Mouse (Mus musculus) left cerebral cortex, postnatal 14 days (tissue): ENCODE measurements around the gene 1700030J22Rik. TPM values are rescaled to one million over a fixed set of nuclear protein-coding genes. Genes with fewer than 3 reads are reported as not detected.

Experiments
- DNase-seq, 2 experiments: peaks; one replicate each; pipeline ENCODE4 v3.0.0; 2021 to 2022; ENCODE audit warnings: low spot score in 2 of 2, mixed read lengths in 1 of 2
- intact Hi-C: fragments of 180-260 bp; cut with DNase I; formaldehyde crosslinking; loops from one replicate; pipeline ENCODE4 v1.15.1; 2025
- long read RNA-seq, 2 experiments: library from polyadenylated mRNA; stranded (forward); transcript quantifications; one replicate each; pipeline ENCODE4 v2.0.0; 2021
- total RNA-seq, 2 experiments: library from RNA; stranded (reverse); gene quantifications; 2 replicates each; pipeline ENCODE4 v1.2.3; 2021

Gene 1700030J22Rik
- total RNA-seq, result 10 to 100 TPM; 13.8 to 14.7 TPM
- long read RNA-seq, experiment 1, partial matches to known transcripts, result 2 of 6 reads
- long read RNA-seq, experiment 1, other reads (novel, unspliced or antisense), result 3 of 6 reads
- long read RNA-seq, experiment 2, partial matches to known transcripts, result 0 of 5 reads
- long read RNA-seq, experiment 2, other reads (novel, unspliced or antisense), result 2 of 5 reads

DNA sequence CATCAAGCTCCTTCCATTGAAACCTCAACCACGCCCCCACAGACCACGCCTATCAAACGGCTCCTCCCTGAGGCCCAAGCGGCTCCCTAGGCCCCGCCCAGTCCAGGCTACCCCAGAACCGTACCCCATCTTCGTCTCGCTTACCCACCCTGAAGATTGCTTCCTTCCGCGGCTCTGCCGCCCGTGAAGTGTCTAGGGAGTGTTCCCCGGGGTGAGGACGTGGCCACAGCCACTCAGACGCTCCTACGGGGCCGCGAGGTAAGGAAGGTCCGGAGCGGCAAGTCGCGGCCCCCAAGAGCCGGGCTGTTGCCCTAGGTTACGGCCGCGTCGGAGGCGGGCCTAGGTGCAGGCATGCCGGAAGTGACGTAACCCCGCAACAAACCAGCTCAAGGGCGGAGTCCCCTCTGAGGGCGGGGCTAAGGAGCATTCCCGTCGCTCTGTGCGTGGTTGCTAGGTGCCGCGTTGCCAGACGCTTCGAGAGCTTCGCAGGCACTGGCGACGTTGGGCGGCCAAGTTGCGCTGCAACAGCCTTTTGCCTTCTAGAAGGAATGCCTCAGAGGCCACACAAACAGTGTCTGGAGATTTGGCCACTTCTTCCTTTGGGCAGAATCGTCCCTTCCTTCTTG lies at the start of gene 1700030J22Rik:
TSS of gene 1700030J22Rik (minus strand) at position 329 of the 626 bp plus-strand sequence.
- peak; percentile 98 to 99 for DNase-seq
- intact Hi-C loops, result loop anchor here (2.0 kb wide), 1 partner anchor 36 kb away; the partner anchor contains the start of gene Atmin

DNA sequence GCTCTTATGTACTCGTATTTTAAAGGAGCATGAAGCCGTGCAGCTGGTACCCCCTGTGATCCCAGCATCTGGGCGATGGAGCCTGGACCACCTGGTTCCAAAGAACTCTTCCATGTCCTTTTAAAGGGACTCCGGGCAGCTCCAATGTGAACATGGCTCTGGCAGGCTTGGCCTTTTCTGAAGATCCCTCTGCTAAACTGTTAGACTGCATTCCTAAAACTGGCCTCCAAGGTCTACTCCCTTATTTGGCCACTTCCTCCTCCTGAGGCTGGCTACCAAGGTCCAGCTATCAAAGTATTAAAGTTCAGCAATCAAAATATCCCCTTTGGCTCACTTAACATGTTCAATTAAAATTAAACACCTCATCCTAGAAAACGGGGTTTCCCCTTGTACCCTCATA lies 48.8 kb upstream of the 1700030J22Rik start:
- DNase-seq, result no peak
- intact Hi-C loops, result no loop called here

DNA sequence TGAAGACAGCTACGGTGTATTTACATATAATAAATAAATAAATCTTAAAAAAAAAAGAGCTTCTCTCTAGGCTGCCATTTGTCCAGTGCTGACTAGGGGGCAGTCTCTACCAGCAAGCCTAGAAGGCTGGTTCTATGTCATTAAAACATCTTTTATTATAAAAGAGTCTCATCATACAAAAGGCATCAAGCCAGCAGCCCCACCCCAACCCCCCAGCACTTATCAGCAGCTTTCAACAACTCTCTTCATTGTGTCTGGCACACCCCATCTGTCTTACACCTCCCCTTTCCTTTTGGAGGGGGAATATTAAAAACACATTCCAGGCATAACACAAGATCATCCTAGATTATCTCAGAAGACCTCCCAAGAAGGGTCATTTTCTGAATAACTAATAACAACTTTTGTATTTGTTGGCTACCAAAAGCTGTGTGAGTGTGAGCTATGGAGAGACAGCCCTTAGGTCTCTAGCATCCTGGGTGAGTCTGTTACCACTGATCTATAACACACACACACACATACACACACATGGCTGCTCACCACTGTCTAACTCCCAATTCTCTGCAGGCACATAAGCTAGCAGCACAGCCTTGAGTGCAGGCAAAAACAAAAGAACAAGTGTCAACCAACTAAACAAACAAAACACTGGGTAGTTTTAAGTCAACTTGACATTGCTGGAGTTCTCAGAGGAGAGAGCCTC lies 43.7 kb upstream of the 1700030J22Rik start:
- peak in 1 of 2 experiments; percentile 34 for DNase-seq
- intact Hi-C loops, result no loop called here

DNA sequence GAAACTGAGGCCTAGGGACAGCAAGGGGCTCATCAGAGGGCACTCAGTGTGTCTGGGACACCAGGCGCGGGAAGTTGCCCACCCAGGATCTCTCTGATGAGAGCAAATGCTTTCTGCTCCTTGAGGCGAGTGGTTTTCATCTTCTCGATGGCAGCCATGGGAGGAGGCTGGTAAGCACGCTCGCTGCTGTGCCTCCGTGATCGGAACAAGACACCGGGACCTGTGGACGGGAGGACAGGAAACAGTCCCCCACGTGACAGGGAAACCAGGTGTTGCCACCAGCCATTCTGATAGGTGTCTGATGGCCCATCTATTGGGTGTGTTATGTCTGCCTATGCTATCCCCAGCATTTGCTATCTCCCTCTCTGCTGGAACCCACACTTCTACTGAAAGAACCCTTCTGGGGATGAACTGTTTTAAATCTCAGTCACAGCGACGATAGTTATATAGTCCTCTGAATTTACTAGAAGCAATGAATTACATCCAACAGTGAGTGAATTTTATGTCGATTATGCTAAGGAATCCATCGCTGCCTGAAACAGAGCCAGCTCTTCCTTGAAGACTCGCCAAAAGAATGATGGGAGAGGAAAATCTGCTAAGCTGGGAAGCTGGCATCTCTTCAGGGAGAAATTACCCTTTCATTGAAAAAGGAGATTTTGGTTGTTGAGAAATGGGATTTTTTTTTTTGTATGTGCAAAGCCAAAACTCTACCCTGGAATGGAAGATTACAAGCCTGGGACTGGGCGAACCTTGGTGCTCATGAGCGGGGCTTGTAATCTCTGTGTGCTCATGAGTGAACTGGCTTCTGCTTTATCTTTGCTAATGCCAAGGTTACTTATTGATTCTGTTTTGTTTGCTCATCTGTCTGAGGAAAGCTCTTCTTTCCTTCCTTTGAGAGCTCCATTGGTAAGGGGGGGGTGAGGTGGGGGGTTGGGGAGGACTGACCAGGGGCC lies 40.8 kb upstream of the 1700030J22Rik start:
- intact Hi-C loops, result no loop called here
- peak; percentile 54 to 69 for DNase-seq

DNA sequence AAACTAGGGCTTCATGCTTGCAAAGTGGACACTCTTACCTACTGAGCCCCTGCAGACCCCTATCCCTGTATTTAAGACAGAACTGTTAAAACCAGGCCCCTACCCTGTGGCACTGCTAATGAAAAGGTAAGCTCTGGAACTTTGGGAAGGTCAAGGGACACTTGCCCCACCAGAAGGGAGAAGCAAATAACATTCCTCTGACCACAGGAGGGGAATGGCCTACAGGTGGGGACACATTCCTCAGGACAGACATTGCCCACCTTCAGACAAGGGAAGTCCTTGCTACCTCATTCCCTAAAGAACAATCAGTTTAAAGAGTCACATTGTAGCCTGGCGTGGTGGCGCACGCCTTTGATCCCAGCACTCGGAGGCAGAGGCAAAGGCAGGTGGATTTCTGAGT lies 39.1 kb upstream of the 1700030J22Rik start:
- intact Hi-C loops, result no loop called here
- no peak for DNase-seq

DNA sequence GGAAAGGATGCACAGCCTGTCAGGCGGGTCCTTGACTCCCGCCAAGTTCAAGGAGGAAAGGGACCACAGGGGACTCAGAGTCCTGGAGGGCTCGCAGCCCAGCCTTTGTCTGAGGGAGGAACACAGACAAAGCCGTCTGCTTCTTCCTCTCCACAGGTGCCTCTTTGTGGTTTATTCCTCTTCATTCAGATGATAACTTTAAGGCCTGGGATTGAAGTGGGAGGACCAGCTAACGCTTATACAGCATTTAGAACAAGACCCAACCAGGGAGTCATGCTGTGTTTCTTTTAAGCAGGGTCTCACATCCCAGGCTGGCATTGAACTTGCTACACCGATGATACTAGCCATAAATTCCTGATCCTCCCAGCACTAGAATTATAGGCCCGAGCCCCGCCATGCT lies 38.2 kb upstream of the 1700030J22Rik start:
- intact Hi-C loops, result no loop called here
- DNase-seq, result no peak

DNA sequence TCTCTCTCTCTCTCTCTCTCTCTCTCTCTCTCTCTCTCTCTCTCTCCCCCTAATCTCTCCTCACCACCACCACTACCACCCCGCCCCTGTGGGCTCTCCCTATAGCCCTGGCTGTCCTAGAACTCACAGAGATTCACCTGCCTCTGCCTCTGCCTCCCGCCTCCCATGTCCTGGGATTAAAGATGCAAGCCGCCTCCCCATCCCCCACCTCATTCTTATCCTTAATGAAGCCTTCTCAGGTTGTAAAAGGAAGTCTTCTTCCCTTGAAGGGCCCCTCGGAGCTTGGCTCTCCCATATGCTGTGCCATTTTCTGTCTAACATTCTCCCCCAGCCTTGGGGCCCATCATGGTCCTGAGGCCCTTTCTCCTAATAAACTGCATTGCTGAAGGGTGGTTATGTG lies 36.9 kb upstream of the 1700030J22Rik start:
- no peak for DNase-seq
- intact Hi-C loops, result no loop called here

DNA sequence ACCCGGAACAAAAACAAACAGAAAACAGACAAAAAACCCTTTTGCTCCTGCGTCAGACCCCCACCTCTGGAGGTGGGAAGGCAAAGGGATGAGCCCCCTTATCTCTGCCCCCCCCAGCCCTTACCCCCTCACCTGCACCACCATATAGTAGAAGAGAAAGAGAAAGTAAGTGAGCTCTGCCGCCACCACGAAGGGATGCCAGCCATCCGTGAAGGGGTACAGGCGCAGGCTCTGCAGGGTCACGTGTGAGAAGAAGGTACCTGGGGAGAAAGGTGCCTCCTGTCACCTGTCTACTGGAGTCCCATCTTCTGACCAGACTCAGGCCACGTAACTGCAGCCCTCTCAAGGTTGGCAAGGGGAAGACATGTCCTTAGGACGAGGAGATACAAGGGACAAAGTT lies 32.6 kb upstream of the 1700030J22Rik start:
- intact Hi-C loops, result no loop called here
- no peak for DNase-seq

DNA sequence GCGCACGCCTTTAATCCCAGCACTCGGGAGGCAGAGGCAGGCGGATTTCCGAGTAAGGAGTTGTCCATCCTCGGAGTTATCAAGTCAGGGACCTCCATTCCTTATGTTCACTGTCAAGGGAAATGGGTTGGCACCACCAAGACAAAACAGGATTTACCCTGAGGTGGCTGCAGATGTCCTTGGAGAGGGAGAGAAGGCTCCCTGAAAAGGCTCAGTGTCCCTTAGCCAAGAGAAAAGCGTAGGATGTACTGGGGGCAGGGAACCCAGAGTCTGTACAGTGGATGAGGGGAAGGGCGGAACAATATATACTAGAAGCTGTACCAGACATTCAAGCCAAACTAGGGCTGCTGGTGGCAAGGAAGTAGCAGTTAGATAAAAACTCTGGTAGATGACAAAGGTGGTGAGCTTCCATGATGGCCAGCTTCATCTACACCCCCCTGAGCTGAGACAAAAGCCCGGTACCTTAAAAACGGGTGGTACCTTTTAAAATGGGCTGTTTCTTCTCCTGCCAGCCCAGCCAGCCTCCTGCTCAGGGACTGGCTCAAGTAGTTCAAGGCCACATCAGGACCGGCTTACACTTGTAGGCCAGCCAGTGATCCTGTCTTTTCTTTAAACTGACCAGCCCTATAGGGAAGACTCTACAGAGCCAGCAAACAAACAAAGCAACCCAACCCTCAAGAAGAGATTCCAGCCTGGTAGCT lies 15.4 kb upstream of the 1700030J22Rik start:
- no peak for DNase-seq
- intact Hi-C loops, result loop anchor here (5.0 kb wide), 1 partner anchor 163 kb away; the partner anchor contains the start of gene Gan

DNA sequence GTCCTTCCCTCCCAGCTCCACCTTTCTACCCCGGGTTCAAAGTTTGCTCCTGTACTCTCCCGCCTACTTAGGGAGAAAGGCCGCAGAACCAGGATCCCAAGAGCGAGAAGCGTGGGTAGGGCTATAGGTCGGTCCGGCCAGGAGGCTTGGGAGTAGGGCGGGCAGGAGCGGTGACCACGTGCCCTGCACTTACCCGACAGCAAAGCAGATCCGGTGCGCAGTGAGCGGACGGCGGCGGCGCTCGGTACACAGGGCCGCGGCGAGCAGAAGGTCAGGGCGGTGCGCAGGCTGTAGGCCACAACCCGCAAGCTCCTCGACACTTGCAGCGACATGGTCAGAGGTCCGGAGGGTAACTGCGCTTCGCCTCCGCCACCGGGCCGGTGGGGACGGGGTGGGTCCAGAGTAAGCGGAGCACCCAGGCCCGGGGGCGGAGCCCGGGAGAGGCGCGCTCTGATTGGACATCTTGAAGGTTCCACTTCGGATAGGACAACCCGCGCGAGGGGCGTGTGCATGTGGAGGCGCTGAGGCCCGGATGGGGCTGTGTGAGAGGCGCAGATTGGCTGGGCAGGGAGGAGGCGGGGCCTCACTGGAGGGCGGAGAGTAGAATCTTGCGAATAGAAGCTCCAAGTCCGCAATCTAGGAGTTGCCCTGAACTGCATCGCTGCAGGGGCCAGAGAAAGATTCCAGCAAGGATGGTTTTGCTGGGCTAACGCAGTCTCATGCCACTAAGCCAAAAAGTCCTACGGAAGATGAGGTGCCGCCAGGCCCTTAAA lies 14.5 kb upstream of the 1700030J22Rik start, which contains the start of gene Gcsh:
TSS of gene Gcsh (minus strand) at position 443 of the 773 bp plus-strand sequence.
- peak; percentile 97 to 98 for DNase-seq
- intact Hi-C loops, result loop anchor here (5.0 kb wide), 1 partner anchor 164 kb away; the partner anchor contains the start of gene Gan

DNA sequence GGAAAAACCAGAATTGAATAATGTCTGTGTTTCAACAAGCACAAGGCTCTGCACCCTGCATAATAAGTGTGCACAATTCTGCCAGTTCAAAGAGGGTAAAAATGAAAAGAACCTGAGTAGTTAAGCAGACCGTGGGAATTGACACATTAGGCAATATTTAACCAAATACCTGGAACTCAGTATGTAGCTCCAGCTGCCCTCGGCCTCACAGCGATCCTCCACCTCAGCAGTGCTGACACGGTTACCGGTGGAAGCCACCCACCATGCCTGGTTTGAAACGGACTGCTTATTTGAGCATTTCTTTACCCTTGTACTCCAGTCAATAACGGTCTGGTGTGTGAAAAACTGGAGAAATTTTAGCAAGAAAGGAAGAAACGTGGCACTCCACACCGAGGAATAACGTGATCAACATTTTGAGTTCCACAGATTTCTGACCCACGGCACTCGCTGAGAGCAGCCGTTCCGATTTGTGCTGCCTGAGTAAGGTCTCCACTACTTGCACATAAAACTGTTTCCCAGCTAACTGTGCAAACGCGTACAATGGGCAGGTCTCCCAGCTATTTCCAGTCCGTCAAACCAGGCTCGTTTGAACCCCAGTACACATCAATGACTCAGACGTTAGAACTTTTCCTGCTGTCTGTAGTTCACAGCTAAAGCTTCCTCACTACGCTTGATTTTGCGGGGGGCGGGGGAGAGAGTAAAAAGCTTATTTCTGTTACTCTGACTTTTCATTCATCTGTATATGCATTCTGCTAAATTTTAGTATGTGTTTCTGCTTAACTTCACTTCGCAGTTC lies 13.6 kb upstream of the 1700030J22Rik start:
- no peak for DNase-seq
- intact Hi-C loops, result loop anchor here (5.0 kb wide), 1 partner anchor 165 kb away; the partner anchor contains the start of gene Gan

DNA sequence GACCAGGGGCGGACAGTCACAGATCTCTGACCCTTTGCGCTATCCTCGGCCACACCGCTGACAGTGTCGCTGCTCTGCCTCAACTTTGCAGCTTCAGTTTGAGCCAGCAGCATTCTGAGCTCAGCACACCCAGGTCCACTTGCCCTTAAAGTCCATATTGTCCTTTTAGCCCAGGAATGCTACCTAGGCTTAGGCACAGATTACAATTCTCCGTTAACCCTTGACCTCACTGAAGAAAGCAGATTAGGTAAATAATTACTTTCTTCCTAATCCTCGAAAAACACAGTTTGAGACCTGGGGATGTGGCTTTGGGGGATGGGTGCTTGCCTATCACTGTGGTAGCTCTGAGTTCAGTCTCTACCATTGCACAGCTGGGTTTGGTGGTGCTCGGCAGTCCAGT lies 12.5 kb upstream of the 1700030J22Rik start:
- DNase-seq, result no peak
- intact Hi-C loops, result loop anchor here (5.0 kb wide), 1 partner anchor 166 kb away; the partner anchor contains the start of gene Gan

DNA sequence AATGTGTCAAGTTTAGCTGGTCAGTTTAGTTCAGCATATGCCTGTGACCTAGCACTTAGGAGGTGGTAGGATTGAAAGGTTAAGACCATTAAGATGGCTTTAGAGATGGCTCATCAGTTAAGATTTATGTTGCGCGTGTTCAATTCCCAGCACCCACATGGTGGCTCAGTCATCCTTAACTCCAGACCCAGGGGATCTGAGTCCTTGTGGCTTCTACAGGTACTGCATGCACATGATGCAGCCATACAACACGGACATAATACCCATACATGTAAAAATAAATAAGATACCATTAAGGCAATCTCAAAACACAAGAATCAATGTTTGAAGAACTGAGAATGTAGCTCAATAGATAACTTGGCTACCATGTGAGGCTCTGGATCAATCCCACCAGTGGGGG lies 11.1 kb upstream of the 1700030J22Rik start:
- no peak for DNase-seq
- intact Hi-C loops, result loop anchor here (5.0 kb wide), 1 partner anchor 167 kb away; the partner anchor contains the start of gene Gan

DNA sequence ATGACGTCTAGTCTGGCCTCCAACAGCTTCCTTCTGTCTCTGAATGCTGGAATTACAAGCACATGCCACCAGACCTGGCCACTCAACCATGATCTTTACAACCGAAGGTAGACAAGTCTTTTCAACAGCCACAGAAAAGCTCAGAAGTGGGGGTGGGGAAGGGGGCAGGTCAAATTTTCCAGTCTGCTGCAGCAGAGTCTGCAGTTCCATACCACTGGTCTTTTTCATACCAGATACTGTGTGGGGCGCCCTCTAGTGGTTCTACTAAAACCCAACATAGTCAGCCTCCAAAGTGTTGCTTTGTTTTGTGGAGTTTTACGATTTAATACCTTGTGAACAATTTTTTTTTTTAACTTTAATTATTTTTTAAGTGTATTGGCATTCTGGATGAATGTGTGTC lies 1.4 kb upstream of the 1700030J22Rik start:
- peak; percentile 69 to 70 for DNase-seq
- intact Hi-C loops, result no loop called here

DNA sequence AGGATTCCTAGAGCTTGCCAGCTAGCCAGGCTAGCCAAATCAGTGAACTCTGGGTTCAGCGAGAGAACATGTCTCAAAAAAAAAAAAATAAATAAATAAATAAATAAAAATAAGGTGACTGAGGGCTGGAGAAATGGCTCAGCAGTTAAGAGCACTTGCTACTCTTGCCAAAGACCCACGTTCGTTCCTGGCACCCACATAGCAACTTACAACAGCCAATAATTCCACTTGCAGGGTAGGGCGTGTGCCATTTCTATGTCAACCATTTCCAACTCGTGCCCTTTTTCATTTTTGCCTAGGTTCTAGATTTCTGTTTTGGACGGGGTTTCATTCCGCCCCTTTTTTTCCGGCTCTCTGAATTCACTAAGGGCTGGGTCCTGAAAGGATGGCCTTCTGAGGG lies 707 bp downstream of the 1700030J22Rik start:
- intact Hi-C loops, result loop anchor here (2.0 kb wide), 1 partner anchor 35 kb away; the partner anchor contains the start of gene Atmin
- no peak for DNase-seq

DNA sequence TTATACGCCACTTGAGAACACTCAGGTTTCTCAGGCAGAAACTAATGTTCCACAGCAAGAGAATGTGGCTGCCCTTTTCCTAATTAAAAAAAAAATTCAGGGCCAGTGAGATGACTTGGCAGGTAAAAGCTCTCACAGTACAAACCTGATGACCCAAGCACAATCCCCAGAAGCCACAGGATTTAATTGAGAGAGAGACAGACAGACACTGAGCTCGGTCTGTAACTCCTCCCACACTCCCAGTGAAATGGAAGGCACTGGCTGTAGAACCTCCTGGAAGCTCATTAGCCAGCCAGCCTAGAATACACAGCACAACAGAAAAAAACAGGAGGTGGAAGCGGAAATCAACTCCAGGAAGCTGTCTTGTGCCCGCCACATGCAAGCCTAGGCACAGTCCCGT lies 3.2 kb downstream of the 1700030J22Rik start:
- intact Hi-C loops, result no loop called here
- no peak for DNase-seq

DNA sequence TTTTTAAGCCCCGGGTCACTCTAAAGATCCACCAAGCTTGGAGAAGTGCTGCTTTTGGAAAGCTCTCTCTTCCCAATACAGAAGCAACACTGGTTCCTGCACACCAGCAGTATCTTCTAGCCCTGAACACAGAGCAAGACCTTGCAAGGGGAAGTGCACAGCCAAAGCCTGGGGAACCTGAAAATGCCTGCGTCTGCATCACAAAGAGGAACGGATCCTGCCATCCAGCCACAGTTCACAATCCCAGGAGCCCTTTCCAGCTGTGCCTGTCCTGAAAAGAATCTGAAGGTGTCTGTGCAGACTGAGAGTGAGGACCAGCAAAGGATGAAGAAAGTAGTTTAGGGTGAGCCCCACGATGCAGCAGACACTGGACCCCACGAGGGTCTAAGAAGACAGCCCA lies 3.7 kb downstream of the 1700030J22Rik start:
- intact Hi-C loops, result no loop called here
- no peak for DNase-seq
